In the genomic region with DNA sequence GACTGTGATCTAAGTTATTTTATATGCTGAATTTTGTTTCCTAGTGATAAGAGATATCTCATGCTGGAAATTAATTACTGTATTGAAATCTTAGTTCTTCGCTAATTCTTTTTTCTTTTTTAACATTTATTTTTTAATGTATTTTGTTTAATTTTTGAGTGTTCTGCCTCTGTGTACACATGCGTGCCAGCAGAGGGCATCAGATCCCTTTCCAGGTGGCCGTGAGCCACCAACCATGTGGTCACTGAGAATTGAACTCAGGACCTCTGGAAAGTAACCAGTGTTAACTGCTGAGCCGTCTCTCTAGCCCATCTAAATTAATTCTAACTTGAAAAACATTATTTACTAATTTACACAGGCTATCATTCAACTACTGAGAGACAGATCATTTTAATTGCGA, we compare ENCODE assay signal across 10 mouse cellular contexts.
DNase-seq lines count a peak whose midpoint lies in the region; ATAC-seq lines count a peak whose summit lies in the region.
"Had no signal": no experiment of that assay in that cellular context is flagged by ENCODE, and none has a peak within 500 bp of the region (broad histone marks: within the 10 kb centered on the region; RNA-seq: fewer than 3 reads in every experiment).

No protein-coding gene starts in this region.

- 88% methylated on average over 5 of the region's 5 CpGs for WGBS in kidney, embryonic 14.5 days
- WGBS in forebrain, embryonic 16.5 days, result 77% methylated on average over 5 of the region's 5 CpGs
- WGBS in hindbrain, embryonic 16.5 days, result 80% methylated on average over 5 of the region's 5 CpGs

- H3K27ac ChIP-seq in kidney, embryonic 14.5 days (ENCODE audit: low read depth, low read length), result no peak overlapping the region
- no peak overlapping the region for H3K27ac ChIP-seq in forebrain, embryonic 16.5 days (ENCODE audit: low read length)
- H3K27ac ChIP-seq in hindbrain, embryonic 16.5 days (ENCODE audit: low read depth, low read length), result no peak overlapping the region
- H3K27ac ChIP-seq: embryonic facial prominence, embryonic 13.5 days; midbrain, embryonic 12.5 days had no signal

- DNase-seq in kidney, adult 18-20 months, result no peak
- peak; percentile 20 for DNase-seq in ES-CJ7 (ENCODE audit: low read depth, low spot score)
- peak; percentile 22 for DNase-seq in lung, postnatal 25 days (ENCODE audit: low spot score)
- no peak for DNase-seq in T-cell, adult 2 months (ENCODE audit: low spot score)

- H3K9me3 ChIP-seq in kidney, embryonic 14.5 days (ENCODE audit: control insufficient read depth, low read length), result no peaks in the 10 kb centered on the region
- no peaks in the 10 kb centered on the region for H3K9me3 ChIP-seq in forebrain, embryonic 16.5 days (ENCODE audit: control insufficient read depth, low read length)
- no peaks in the 10 kb centered on the region for H3K9me3 ChIP-seq in hindbrain, embryonic 16.5 days (ENCODE audit: control insufficient read depth, low read length)
- H3K9me3 ChIP-seq: embryonic facial prominence, embryonic 13.5 days; midbrain, embryonic 12.5 days had no signal

- H3K4me3 ChIP-seq in kidney, embryonic 14.5 days (ENCODE audit: low read length), result no peak overlapping the region
- H3K4me3 ChIP-seq in forebrain, embryonic 16.5 days (replicated peaks; ENCODE audit: low read length), result no peak overlapping the region
- no peak overlapping the region for H3K4me3 ChIP-seq in hindbrain, embryonic 16.5 days (ENCODE audit: low read length)
- H3K4me3 ChIP-seq: embryonic facial prominence, embryonic 13.5 days; midbrain, embryonic 12.5 days had no signal

- peak; percentile 49; the same call in 1 of the 2 replicates for ATAC-seq in kidney, embryonic 14.5 days (ENCODE audit: low FRiP score, low TSS enrichment)
- peak; percentile 73; the same call in 1 of the 2 replicates for ATAC-seq in common myeloid progenitor, adult 5-6 weeks (replicated peaks; ENCODE audit: low read depth, poor library complexity, severe bottlenecking)
- ATAC-seq in forebrain, embryonic 16.5 days, result no peak
- ATAC-seq in hindbrain, embryonic 16.5 days, result no peak

- H3K4me1 ChIP-seq in kidney, embryonic 14.5 days (ENCODE audit: control insufficient read depth, insufficient read depth, low read length), result no peaks in the 10 kb centered on the region
- no peaks in the 10 kb centered on the region for H3K4me1 ChIP-seq in forebrain, embryonic 16.5 days (replicated peaks; ENCODE audit: control insufficient read depth, insufficient read depth, low read length)
- H3K4me1 ChIP-seq in hindbrain, embryonic 16.5 days (ENCODE audit: control insufficient read depth, insufficient read depth, low read depth, low read length), result no peaks in the 10 kb centered on the region
- H3K4me1 ChIP-seq: embryonic facial prominence, embryonic 13.5 days; midbrain, embryonic 12.5 days had no signal

- H3K27me3 ChIP-seq in kidney, embryonic 14.5 days (ENCODE audit: control insufficient read depth, insufficient read depth, low read length), result no peaks in the 10 kb centered on the region
- H3K27me3 ChIP-seq in forebrain, embryonic 16.5 days (replicated peaks; ENCODE audit: control insufficient read depth, insufficient read depth, low read length), result no peaks in the 10 kb centered on the region
- no peaks in the 10 kb centered on the region for H3K27me3 ChIP-seq in hindbrain, embryonic 16.5 days (replicated peaks; ENCODE audit: control insufficient read depth, insufficient read depth, low read length)
- H3K27me3 ChIP-seq: embryonic facial prominence, embryonic 13.5 days; midbrain, embryonic 12.5 days had no signal

- peaks cover 20% of the 10 kb centered on the region for H3K36me3 ChIP-seq in kidney, embryonic 14.5 days (ENCODE audit: control insufficient read depth, insufficient read depth, low read length)
- H3K36me3 ChIP-seq in forebrain, embryonic 16.5 days (ENCODE audit: control insufficient read depth, insufficient read depth), result no peaks in the 10 kb centered on the region
- 0 out of 2 replicates have a peak, but pooled peaks cover 2% of the 10 kb centered on the region for H3K36me3 ChIP-seq in hindbrain, embryonic 16.5 days (ENCODE audit: control insufficient read depth, insufficient read depth, low read length)

- no peak overlapping the region for H3K4me2 ChIP-seq in kidney, embryonic 14.5 days (replicated peaks; ENCODE audit: low read depth, low read length)
- no peak overlapping the region for H3K4me2 ChIP-seq in forebrain, embryonic 16.5 days (ENCODE audit: low read length)
- H3K4me2 ChIP-seq in hindbrain, embryonic 16.5 days (ENCODE audit: low read length), result no peak overlapping the region
- H3K4me2 ChIP-seq: embryonic facial prominence, embryonic 13.5 days; midbrain, embryonic 12.5 days had no signal

- H3K9ac ChIP-seq in kidney, embryonic 14.5 days (ENCODE audit: low read depth, low read length), result no peak overlapping the region
- no peak overlapping the region for H3K9ac ChIP-seq in forebrain, embryonic 16.5 days (replicated peaks; ENCODE audit: low read depth, low read length)
- no peak overlapping the region for H3K9ac ChIP-seq in hindbrain, embryonic 16.5 days (ENCODE audit: low read depth, low read length)
- H3K9ac ChIP-seq: embryonic facial prominence, embryonic 13.5 days; midbrain, embryonic 12.5 days had no signal

Comparison
In these comparisons a context has a peak if more than half of its experiments do, and no peak if none do; other contexts are left out.
1. ATAC-seq: peak in kidney, embryonic 14.5 days (single experiment) and common myeloid progenitor, adult 5-6 weeks (single experiment); none in forebrain, embryonic 16.5 days (single experiment) and hindbrain, embryonic 16.5 days (single experiment).
2. DNase-seq: peak in ES-CJ7 (single experiment) and lung, postnatal 25 days (single experiment); none in kidney, adult 18-20 months (single experiment) and T-cell, adult 2 months (single experiment).